Mouse (Mus musculus): ENCODE data around the gene Tnf. TPM values are rescaled to one million over a fixed set of nuclear protein-coding genes. Genes with fewer than 3 reads are reported as not detected.

Tnf gene
- total and polyA plus RNA-seq, 3 experiments: 18.8 to 25.2 (median 20.8) TPM

DNA sequence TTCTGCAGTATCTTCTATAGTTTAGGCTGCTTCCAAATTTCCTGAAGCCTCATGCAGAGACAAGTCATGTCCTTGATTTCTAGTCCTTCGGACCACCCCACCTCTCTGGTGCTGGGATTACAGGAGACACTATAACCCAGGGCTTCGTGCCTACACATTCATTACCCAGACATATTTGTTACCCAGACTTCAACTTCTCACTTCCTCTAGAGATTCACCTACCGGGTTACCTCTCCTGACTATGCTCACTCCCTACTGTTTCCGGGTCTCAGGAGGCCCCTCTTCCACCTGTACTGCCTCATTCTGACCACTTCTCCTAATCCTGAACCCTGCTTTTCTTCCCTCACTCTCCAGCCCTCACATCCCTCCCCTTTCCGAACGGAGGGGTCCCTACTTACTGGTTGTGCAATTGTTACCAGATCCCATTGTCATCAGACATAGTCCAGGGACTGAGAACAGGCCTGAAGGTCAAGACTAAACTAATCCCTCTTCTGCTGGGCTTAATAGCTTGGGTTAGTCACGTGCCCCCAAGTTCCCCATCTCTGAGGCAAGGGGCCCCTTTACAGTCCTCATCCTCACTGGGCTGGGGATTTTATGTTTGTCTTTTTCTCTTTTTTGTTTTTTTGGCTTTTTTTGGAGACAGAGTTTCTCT is 13.7 kb downstream of the Tnf start, which contains the start of gene Lst1 (continued):
- no peak for TF ChIP-seq RAD21 (IDR thresholded peaks at IDR 0.05; ENCODE audit: low read depth, low read length)
- TF ChIP-seq GABPA (IDR thresholded peaks at IDR 0.05; ENCODE audit: insufficient replicate concordance, low read depth, low read length): no peak
- TF ChIP-seq JUND (conservative IDR thresholded peaks at IDR 0.05; ENCODE audit: low read depth, low read length): no peak
- no peak for TF ChIP-seq NRF1 (IDR thresholded peaks at IDR 0.05; ENCODE audit: low read depth, low read length)
- no peak for TF ChIP-seq MAFK (IDR thresholded peaks at IDR 0.05; ENCODE audit: insufficient replicate concordance, low read length)

DNA sequence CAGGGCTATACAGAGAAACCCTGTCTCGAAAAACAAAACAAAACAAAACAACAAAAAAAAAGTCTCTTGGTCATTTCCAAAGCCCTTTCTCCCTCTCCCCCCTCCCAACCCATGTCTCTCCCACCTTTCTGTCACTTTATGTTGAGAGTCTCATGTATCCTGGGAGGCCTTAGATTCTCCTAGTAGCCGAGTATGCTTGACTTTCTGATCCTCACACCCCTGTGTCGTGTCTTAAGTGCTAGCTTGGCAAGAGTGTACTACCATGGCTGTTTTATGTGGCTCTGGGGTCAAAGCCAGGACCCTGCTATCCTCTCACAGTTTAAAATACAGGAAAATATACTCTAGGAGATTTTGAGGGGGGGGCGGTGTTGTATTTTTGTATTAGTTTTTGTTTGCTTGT is 14.5 kb downstream of the Tnf start:
- in situ Hi-C loops (cut with MboI; ENCODE audit: low pct_ligation_motif_present, low pct_unique_long_range_greater_than_20kb, low sequenced_read_pairs) (no loop called here), dilution Hi-C loops (cut with MboI; ENCODE audit: extremely low pct_ligation_motif_present, extremely low pct_unique_long_range_greater_than_20kb, low sequenced_read_pairs) (no loop called here)
- no peak for TF ChIP-seq TBP (conservative IDR thresholded peaks at IDR 0.05; ENCODE audit: low read depth, low read length)
- TF ChIP-seq CHD1 (IDR thresholded peaks at IDR 0.05; ENCODE audit: low read depth, low read length): no peak
- TF ChIP-seq BHLHE40 (IDR thresholded peaks at IDR 0.05; ENCODE audit: low read depth, low read length): no peak
- no peak for TF ChIP-seq MAFK (IDR thresholded peaks at IDR 0.05; ENCODE audit: insufficient replicate concordance, low read length)
- TF ChIP-seq ETS1 (conservative IDR thresholded peaks at IDR 0.05; ENCODE audit: low read depth, low read length): no peak
- no peak for TF ChIP-seq ZNF384 (IDR thresholded peaks at IDR 0.05; ENCODE audit: low read depth, low read length)
- no peak for TF ChIP-seq USF1 (IDR thresholded peaks at IDR 0.05; ENCODE audit: low read depth, low read length)
- no peak for TF ChIP-seq UBTF (IDR thresholded peaks at IDR 0.05; ENCODE audit: low read depth, low read length)
- TF ChIP-seq NELFE (IDR thresholded peaks at IDR 0.05; ENCODE audit: low read depth, low read length): no peak
- no peak for TF ChIP-seq HCFC1 (IDR thresholded peaks at IDR 0.05; ENCODE audit: low read depth, low read length)
- TF ChIP-seq ZC3H11A (IDR thresholded peaks at IDR 0.05; ENCODE audit: low read depth, low read length): no peak
- no peak for TF ChIP-seq USF2 (conservative IDR thresholded peaks at IDR 0.05; ENCODE audit: low read depth, low read length)
- TF ChIP-seq POLR2A (IDR thresholded peaks at IDR 0.05; ENCODE audit: low read depth, low read length): no peak
- TF ChIP-seq E2F4 (IDR thresholded peaks at IDR 0.05; ENCODE audit: insufficient replicate concordance, low read depth, low read length): no peak
- no peak for TF ChIP-seq SMC3 (IDR thresholded peaks at IDR 0.05; ENCODE audit: low read depth, low read length)
- TF ChIP-seq POLR2AphosphoS2 (IDR thresholded peaks at IDR 0.05; ENCODE audit: low read depth, low read length): no peak
- TF ChIP-seq TCF12 (IDR thresholded peaks at IDR 0.05; ENCODE audit: low read depth, low read length): no peak
- TF ChIP-seq CHD2 (IDR thresholded peaks at IDR 0.05; ENCODE audit: low read length): no peak
- H3K27ac ChIP-seq (ENCODE audit: insufficient read depth, low read depth): peak overlapping the region; percentile 67; the same call in 1 of the 2 replicates
- no peaks in the 10 kb centered on the region for H3K27me3 ChIP-seq (replicated peaks)
- no peaks in the 10 kb centered on the region for H3K79me2 ChIP-seq (replicated peaks; ENCODE audit: control insufficient read depth, extremely low read depth, insufficient read depth, poor library complexity, severe bottlenecking)
- DNase-seq (ENCODE audit: extremely low read depth): no peak
- H3K4me2 ChIP-seq (ENCODE audit: insufficient read depth, low read depth, poor library complexity, severe bottlenecking): no peak overlapping the region
- H3K4me1 ChIP-seq (ENCODE audit: control insufficient read depth in 1 of 2, insufficient read depth in 2 of 2): peaks cover 27 to 71% of the 10 kb centered on the region in 2 experiments
- H3K9ac ChIP-seq (ENCODE audit: insufficient read depth, low read depth): no peak overlapping the region
- H3K36me3 ChIP-seq (replicated peaks in 1 of 2; ENCODE audit: control insufficient read depth in 1 of 2, insufficient read depth in 1 of 2, low read length in 1 of 2): peaks cover 0 to 11% of the 10 kb centered on the region in 2 experiments
- no peaks in the 10 kb centered on the region for H3K9me3 ChIP-seq (replicated peaks; ENCODE audit: low read length)
- H3K4me3 ChIP-seq (replicated peaks in 1 of 3; ENCODE audit: low read depth in 2 of 3, low read length in 2 of 3, poor library complexity in 1 of 3): no peak overlapping the region

All from CH12.LX (cell line).